Mouse (Mus musculus) forebrain, embryonic 13.5 days (tissue): ENCODE results near the gene Smad3. TPM values are rescaled to one million over a fixed set of nuclear protein-coding genes. Genes with fewer than 3 reads are reported as not detected.

ENCODE experiments used
- ATAC-seq: fragments of 200-750 bp; cut with Nextera tagmentation; 2 replicates; pipeline ENCODE4 v1.8.0; 2017
- H3K27ac ChIP-seq: fragments of 300-500 bp; sonication (generic); 2 replicates; pipeline ENCODE4 v1.5.1; 2015; ENCODE audit warnings: inconsistent platforms, mild to moderate bottlenecking, moderate library complexity
- H3K27me3 ChIP-seq: fragments of 300-500 bp; sonication (generic); 2 replicates; pipeline ENCODE4 v1.6.1; 2015; ENCODE audit warnings: mild to moderate bottlenecking, inconsistent platforms
- H3K36me3 ChIP-seq: fragments of 300-500 bp; sonication (generic); 2 replicates; pipeline ENCODE4 v1.6.1; 2015; ENCODE audit warnings: mild to moderate bottlenecking, inconsistent platforms; ENCODE audit not compliant: poor library complexity, severe bottlenecking
- H3K4me1 ChIP-seq: fragments of 300-500 bp; sonication (generic); 2 replicates; pipeline ENCODE4 v1.6.1; 2015; ENCODE audit warnings: inconsistent platforms
- H3K4me2 ChIP-seq: fragments of 300-500 bp; sonication (generic); 2 replicates; pipeline ENCODE4 v1.6.1; 2015; ENCODE audit warnings: inconsistent platforms, mild to moderate bottlenecking, moderate library complexity
- H3K4me3 ChIP-seq: fragments of 300-500 bp; sonication (generic); 2 replicates; pipeline ENCODE4 v1.5.1; 2015; ENCODE audit warnings: mild to moderate bottlenecking, inconsistent platforms
- H3K9ac ChIP-seq: fragments of 300-500 bp; sonication (generic); 2 replicates; pipeline ENCODE4 v1.6.1; 2015; ENCODE audit warnings: mild to moderate bottlenecking, inconsistent platforms
- H3K9me3 ChIP-seq: fragments of 300-500 bp; sonication (generic); replicated peaks from 2 replicates; pipeline ENCODE4 v1.6.1; 2016; ENCODE audit warnings: inconsistent platforms
- WGBS: fragments of 180-500 bp; shearing (Covaris S2); methylation state at CpG from one replicate; pipeline ENCODE4 v1.1.7; 2015; 5-methylcytosine and 5-hydroxymethylcytosine counted together
- polyA plus RNA-seq: library from polyadenylated mRNA; unstranded; fragments of >200 nt; fragmentation: Nextera tagmentation; extraction: Ambion mirVana; gene quantifications from 2 replicates; pipeline ENCODE4 v1.2.1, GENCODE M21; 2015

The Smad3 gene
- polyA plus RNA-seq, 1 experiment from 2014 or later, result 9.9 TPM

- H3K4me3 ChIP-seq, result no peak overlapping the region
- no peaks in the 10 kb centered on the region for H3K27me3 ChIP-seq
- H3K9me3 ChIP-seq, result no peaks in the 10 kb centered on the region
- no peaks in the 10 kb centered on the region; the same call in 1 of the 2 replicates for H3K36me3 ChIP-seq
- H3K27ac ChIP-seq, result no peak overlapping the region
- WGBS, result 43% methylated on average over 17 of the region's 18 CpGs
- peaks cover 44% of the 10 kb centered on the region for H3K4me1 ChIP-seq
- ATAC-seq, result no peak
- H3K9ac ChIP-seq, result no peak overlapping the region
- H3K4me2 ChIP-seq, result no peak overlapping the region
Observed at GRCm38 (mm10) chr9:63716150-63717138, 41.4 kb downstream of the Smad3 start.

DNA sequence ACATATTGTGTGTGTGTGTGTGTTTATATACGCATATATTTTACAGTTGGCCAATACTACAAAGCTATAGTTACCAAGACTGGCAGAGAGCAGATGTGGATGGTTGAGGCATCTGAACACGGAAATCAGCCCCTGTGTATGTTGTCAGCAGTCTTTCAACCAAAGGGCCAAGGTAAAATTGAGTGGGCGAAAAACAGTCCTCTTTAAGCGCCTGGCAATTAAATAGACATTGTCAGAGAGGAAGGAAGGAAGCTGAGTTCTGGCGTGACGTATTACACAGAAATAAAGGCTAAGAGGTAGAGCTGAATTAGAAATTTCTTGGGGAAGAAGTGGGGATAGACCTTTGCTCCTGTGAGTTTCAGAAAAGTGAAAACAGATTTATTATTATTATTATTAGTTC, 43.2 kb downstream of the Smad3 start:
- Histone ChIP-seq H3K9me3 (no peaks in the 10 kb centered on the region), H3K4me1 (peaks cover 30% of the 10 kb centered on the region), H3K4me2 (no peak overlapping the region), H3K36me3 (peaks cover 4% of the 10 kb centered on the region; the same call in 1 of the 2 replicates), H3K27me3 (no peaks in the 10 kb centered on the region), H3K4me3 (no peak overlapping the region), H3K9ac (no peak overlapping the region), H3K27ac (no peak overlapping the region)
- 89% methylated on average over 6 of the region's 6 CpGs for WGBS
- no peak for ATAC-seq

DNA sequence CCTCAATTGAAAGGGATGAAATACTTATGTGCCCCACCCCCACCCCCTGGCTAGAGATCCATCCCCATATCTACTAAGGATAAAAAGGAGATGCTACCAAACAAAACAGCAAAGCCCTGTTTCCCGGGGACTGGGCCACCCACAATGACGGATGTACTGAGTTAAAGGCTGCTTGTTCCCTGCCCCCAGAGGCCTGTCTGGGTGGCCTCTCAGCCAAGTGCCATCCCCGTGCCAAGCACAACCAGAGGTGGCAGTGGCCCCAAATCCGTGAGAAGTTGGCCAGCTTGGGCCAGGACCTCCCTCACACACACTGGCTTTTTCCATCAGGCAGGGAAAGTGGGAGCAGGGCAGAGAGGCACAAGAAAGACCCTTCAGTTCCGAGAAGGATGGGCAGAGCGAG, 45.0 kb downstream of the Smad3 start:
- peaks cover 17% of the 10 kb centered on the region for H3K4me1 ChIP-seq
- no peak for ATAC-seq
- H3K4me3 ChIP-seq, result no peak overlapping the region
- H3K9ac ChIP-seq, result no peak overlapping the region
- H3K9me3 ChIP-seq, result no peaks in the 10 kb centered on the region; the same call in 1 of the 2 replicates
- no peaks in the 10 kb centered on the region for H3K27me3 ChIP-seq
- no peak overlapping the region for H3K4me2 ChIP-seq
- peaks cover 8% of the 10 kb centered on the region; the same call in 1 of the 2 replicates for H3K36me3 ChIP-seq
- H3K27ac ChIP-seq, result no peak overlapping the region
- 62% methylated on average over 6 of the region's 6 CpGs for WGBS

DNA sequence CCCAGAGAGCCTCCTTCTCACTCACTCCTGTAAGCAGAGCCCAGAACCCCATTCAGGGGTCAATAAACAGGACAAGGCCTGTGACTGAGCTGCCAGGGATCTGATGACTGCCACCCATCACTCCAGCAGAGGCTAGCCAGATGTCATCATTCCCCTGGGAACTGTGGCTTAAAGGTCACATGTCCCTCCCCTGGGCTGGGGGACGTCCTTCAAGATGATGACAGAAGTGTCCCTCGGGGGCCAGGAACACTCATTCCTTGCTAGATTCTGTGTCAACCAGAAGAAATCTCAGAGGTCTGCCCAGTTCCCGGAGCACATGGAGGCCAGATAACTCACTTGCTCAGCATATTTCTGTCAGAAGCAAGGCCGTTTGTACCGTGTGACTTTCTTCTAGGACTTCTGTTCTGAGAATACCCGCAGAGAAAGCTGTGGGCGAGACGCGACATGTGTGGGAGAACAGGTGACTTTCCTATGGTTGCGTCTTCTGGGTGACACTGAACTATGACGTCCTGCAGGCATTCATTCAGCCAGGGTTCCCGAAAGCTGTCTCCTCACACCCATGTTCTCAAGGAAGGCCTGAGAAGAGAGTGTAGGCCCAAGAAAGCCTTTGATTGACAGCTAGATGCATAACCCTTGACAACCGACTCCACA, 46.1 kb downstream of the Smad3 start:
- no peak overlapping the region for H3K4me2 ChIP-seq
- H3K9me3 ChIP-seq, result no peaks in the 10 kb centered on the region; the same call in 1 of the 2 replicates
- H3K27me3 ChIP-seq, result no peaks in the 10 kb centered on the region
- no peak overlapping the region for H3K4me3 ChIP-seq
- H3K27ac ChIP-seq, result no peak overlapping the region
- peaks cover 19% of the 10 kb centered on the region for H3K4me1 ChIP-seq
- ATAC-seq, result no peak
- peaks cover 8% of the 10 kb centered on the region; the same call in 1 of the 2 replicates for H3K36me3 ChIP-seq
- 89% methylated on average over 13 of the region's 13 CpGs for WGBS
- no peak overlapping the region for H3K9ac ChIP-seq

DNA sequence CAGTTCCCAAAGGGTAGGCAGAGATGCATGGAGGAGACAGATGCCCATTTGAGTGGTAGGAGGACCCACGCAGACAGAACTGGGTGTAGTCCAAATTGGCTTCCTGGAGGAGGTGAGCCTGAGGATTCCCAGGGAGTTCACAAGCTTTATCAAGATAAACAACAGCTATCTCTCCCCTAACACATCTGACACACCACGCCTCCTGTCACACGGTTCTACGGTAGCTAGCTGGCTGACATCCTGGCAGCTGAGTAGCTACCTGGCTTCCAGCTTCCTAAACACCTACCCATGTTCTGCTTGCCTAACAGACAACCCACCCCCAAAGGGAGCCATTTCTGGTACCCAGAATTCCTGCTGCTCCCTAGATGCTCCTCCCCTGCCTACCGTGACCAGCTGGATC, 47.9 kb downstream of the Smad3 start:
- Histone ChIP-seq H3K4me2 (no peak overlapping the region), H3K9me3 (no peaks in the 10 kb centered on the region; the same call in 1 of the 2 replicates), H3K27me3 (no peaks in the 10 kb centered on the region), H3K9ac (no peak overlapping the region), H3K4me3 (no peak overlapping the region), H3K27ac (no peak overlapping the region), H3K36me3 (peaks cover 8% of the 10 kb centered on the region; the same call in 1 of the 2 replicates), H3K4me1 (peaks cover 25% of the 10 kb centered on the region)
- ATAC-seq, result no peak
- WGBS, result 97% methylated on average over 5 of the region's 5 CpGs

GRCm38 (mm10) chr9:63709266-63709665, 48.5 kb downstream of the Smad3 start:
- Histone ChIP-seq H3K4me3 (no peak overlapping the region), H3K27ac (no peak overlapping the region), H3K27me3 (no peaks in the 10 kb centered on the region), H3K9ac (no peak overlapping the region), H3K9me3 (no peaks in the 10 kb centered on the region; the same call in 1 of the 2 replicates), H3K4me2 (no peak overlapping the region), H3K36me3 (peaks cover 8% of the 10 kb centered on the region; the same call in 1 of the 2 replicates), H3K4me1 (peaks cover 25% of the 10 kb centered on the region)
- no peak for ATAC-seq

GRCm38 (mm10) chr9:63707816-63708588, 49.8 kb downstream of the Smad3 start:
- H3K27ac ChIP-seq, result no peak overlapping the region
- H3K36me3 ChIP-seq, result peaks cover 8% of the 10 kb centered on the region; the same call in 1 of the 2 replicates
- H3K4me2 ChIP-seq, result no peak overlapping the region
- H3K4me1 ChIP-seq, result peaks cover 22% of the 10 kb centered on the region
- no peaks in the 10 kb centered on the region; the same call in 1 of the 2 replicates for H3K9me3 ChIP-seq
- H3K27me3 ChIP-seq, result no peaks in the 10 kb centered on the region
- WGBS, result 94% methylated on average over 9 of the region's 9 CpGs
- no peak for ATAC-seq
- no peak overlapping the region for H3K9ac ChIP-seq
- no peak overlapping the region for H3K4me3 ChIP-seq

- ATAC-seq, result peak; percentile 30; the same call in 1 of the 2 replicates
- 41% methylated on average over 9 of the region's 9 CpGs for WGBS
- Histone ChIP-seq H3K4me2 (no peak overlapping the region), H3K36me3 (peaks cover 8% of the 10 kb centered on the region; the same call in 1 of the 2 replicates), H3K4me3 (no peak overlapping the region), H3K27ac (peak overlapping the region; percentile 15), H3K27me3 (no peaks in the 10 kb centered on the region), H3K4me1 (peaks cover 19% of the 10 kb centered on the region), H3K9me3 (no peaks in the 10 kb centered on the region; the same call in 1 of the 2 replicates), H3K9ac (peak overlapping the region; percentile 2; the same call in 1 of the 2 replicates)
Observed at GRCm38 (mm10) chr9:63706152-63706733, 51.6 kb downstream of the Smad3 start.

DNA sequence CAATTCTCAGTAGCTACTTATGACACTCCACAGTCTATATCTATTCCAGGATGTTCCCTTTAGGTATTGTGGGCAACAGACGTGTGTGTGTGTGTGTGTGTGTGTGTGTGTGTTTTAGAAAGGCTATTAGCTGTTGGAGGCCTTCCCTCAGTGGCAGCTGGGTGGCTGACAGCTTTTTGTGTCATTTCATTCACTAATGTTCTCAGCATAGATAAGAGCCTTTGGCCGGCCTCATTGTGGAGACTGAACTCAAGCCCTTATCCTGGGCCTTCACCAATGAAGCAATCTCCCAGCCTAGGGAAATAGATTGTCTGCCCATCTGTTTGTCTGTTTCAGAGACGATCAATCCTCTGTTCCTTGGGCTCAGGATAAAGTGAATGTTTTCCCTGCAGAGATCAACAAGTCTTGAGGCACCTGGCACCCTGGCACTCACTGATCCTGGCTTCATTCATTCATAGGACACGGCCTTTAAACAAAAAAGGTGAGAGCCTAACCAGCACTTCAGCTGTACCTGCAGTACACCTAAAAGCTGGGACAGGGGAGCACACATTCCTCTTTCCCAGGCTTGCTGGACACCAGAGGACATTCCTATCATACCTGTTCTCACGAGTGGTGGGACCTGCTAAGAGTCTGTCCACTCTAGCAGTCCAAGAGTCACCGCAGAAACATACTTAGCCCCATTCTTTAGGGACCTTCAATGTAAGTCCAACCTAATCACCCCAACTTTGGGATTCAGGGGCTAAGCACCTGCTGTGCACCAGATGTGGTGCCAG, 52.6 kb downstream of the Smad3 start:
- no peak overlapping the region for H3K9ac ChIP-seq
- 73% methylated on average over 6 of the region's 6 CpGs for WGBS
- ATAC-seq, result no peak

GRCm38 (mm10) chr9:63704131-63704530, 53.7 kb downstream of the Smad3 start:
- H3K4me1 ChIP-seq, result peaks cover 19% of the 10 kb centered on the region
- H3K4me2 ChIP-seq, result no peak overlapping the region
- no peaks in the 10 kb centered on the region for H3K36me3 ChIP-seq
- no peaks in the 10 kb centered on the region for H3K27me3 ChIP-seq
- H3K9me3 ChIP-seq, result no peaks in the 10 kb centered on the region
- H3K4me3 ChIP-seq, result no peak overlapping the region
- 78% methylated on average over 5 of the region's 5 CpGs for WGBS
- H3K9ac ChIP-seq, result no peak overlapping the region
- no peak overlapping the region for H3K27ac ChIP-seq
- ATAC-seq, result no peak

More for the DNA sequence above, 52.6 kb downstream of the Smad3 start:
- H3K27ac ChIP-seq, result no peak overlapping the region
- H3K9me3 ChIP-seq, result no peaks in the 10 kb centered on the region; the same call in 1 of the 2 replicates
- H3K4me1 ChIP-seq, result peaks cover 19% of the 10 kb centered on the region
- peaks cover 8% of the 10 kb centered on the region; the same call in 1 of the 2 replicates for H3K36me3 ChIP-seq
- no peak overlapping the region for H3K4me2 ChIP-seq
- H3K27me3 ChIP-seq, result no peaks in the 10 kb centered on the region
- H3K4me3 ChIP-seq, result no peak overlapping the region
